Mouse (Mus musculus): ENCODE results near the gene Rad9b.
A peak's percentile ranks its signal among the peaks of the same experiment; 100 is the strongest.

Rad9b gene

GRCm38 (mm10) chr5:122285029-122285766 lies 68.8 kb downstream of the Rad9b start:
- DNase-seq (ENCODE audit: low spot score in 2 of 2), result peak; percentile 62 to 70

DNA sequence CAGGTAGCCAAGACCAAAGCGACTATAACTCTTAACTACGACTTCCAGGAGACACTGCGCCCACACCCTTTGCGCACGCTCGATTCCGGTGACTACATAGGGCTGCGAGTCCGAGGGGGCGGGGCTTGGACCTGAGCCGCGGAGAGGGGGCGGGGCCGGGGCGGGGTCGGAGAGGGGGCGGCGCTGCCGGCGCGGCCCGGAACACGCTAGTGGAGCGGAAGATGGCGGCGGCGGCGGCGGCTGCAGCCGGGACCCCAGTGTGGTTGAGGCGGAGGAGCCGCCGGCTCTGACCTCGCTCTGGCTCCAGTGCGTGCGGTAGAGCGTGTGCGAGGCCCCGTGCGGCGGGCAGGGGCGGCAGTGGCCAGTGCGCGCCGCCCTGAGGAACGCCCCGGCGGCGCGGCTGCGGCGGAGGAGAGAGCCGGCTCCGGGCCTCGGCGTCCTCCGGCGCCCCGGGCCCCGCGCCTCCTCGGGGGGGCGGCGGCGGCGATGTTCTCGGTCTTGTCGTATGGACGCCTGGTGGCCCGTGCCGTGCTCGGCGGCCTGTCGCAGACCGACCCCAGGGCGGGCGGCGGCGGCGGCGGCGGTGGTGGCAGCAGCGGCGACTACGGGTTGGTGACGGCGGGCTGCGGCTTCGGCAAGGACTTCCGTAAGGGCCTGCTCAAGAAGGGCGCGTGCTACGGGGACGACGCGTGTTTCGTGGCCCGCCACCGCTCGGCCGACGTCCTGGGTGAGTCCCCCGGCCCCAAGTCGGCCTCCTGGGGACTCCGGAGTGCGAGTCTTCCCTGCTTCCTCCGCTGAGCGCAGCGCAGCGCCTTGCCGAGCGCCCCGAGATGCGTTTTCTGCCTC lies 69.6 kb downstream of the Rad9b start, which contains the start of gene Pptc7:
Pptc7 (plus strand) TSS at position 183 of the 846 bp plus-strand sequence.
- DNase-seq (ENCODE audit: low spot score in 2 of 2), result peak; percentile 95 to 96

DNA sequence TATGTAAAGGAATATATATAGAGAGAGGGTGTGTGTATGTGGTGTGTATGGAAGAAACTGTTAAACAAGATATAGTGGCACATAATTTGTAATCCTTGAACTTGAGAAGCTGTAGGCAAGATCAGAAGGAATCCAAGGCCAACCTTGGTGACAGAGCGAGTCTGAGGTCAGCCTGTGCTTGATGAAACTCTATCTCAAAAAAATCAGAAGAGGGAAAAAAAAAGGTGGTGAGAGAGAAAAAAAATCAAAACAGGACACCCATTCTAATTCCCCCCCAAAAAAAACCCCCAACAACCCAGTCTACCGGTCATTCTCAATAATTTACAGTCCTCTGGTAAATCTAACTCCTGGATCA lies 70.2 kb downstream of the Rad9b start:
- DNase-seq (ENCODE audit: low spot score in 2 of 2), result no peak

DNA sequence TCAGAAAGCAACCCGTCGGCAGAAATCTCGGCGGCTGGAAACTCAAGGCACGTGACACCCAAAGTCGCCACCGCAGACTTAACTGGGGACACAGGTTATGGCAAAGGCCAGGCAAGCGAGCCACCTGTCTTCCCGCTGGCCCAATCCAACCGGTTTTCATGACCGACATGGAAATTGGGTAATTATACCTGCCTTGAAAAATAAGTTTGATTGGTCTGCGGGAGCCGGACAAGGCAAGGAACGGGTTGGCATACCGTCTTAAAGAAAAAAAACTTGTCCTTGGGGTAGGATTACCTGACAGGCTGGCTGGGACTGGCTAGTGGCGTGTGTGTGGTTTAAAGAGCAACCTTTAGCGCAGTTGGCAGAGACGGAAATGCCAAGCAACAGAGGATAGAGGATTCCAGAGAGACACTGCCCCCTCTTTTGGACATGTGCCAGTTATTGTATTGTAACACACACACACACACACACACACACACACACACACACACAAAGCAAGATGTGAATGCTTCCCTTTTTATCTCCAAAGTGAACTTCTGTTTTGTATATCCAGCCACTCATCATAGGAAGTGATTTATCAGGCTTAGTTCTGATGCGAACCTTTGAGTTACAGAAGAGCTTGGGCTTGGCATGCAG lies 73.1 kb downstream of the Rad9b start:
- DNase-seq (ENCODE audit: low spot score in 2 of 2), result peak in 1 of 2 experiments; percentile 54

- no peak for DNase-seq (ENCODE audit: low spot score in 2 of 2)
Measured at GRCm38 (mm10) chr5:122280422-122280826, 73.6 kb downstream of the Rad9b start.

- DNase-seq (ENCODE audit: low spot score in 2 of 2), result no peak
Measured at GRCm38 (mm10) chr5:122279799-122280421, 74.1 kb downstream of the Rad9b start.

DNA sequence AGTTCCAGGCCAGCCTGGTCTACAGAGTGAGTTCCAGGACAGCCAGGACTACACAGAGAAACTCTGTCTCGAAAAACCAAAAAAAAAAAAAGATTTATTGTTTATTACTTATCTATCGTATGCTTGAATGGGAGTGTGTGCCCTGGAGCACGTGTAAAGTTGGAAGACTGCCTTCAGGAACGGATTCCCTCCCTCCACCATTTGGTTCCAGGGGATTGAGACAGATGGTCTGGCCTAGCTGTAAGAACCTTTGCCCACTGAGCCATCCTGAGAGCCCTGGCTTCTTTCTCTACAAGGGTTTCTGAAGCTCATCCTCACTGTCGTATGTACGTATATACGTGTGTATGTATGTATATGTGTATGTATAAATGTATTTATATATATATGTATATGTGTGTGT lies 75.1 kb downstream of the Rad9b start:
- no peak for DNase-seq (ENCODE audit: low spot score in 2 of 2)

GRCm38 (mm10) chr5:122274785-122275184 lies 79.2 kb downstream of the Rad9b start:
- DNase-seq (ENCODE audit: low spot score in 2 of 2), result no peak

All from right cerebral cortex, postnatal 10 days (tissue).